Mouse (Mus musculus) frontal cortex, postnatal 10 days (tissue): Measurements from ENCODE around the gene Hcfc1.

Experiments
- DNase-seq, 2 experiments: peaks; one replicate each; pipeline ENCODE4 v3.0.0; 2022; ENCODE audit warnings: low spot score in 2 of 2, mixed read lengths in 1 of 2

Gene Hcfc1

DNA sequence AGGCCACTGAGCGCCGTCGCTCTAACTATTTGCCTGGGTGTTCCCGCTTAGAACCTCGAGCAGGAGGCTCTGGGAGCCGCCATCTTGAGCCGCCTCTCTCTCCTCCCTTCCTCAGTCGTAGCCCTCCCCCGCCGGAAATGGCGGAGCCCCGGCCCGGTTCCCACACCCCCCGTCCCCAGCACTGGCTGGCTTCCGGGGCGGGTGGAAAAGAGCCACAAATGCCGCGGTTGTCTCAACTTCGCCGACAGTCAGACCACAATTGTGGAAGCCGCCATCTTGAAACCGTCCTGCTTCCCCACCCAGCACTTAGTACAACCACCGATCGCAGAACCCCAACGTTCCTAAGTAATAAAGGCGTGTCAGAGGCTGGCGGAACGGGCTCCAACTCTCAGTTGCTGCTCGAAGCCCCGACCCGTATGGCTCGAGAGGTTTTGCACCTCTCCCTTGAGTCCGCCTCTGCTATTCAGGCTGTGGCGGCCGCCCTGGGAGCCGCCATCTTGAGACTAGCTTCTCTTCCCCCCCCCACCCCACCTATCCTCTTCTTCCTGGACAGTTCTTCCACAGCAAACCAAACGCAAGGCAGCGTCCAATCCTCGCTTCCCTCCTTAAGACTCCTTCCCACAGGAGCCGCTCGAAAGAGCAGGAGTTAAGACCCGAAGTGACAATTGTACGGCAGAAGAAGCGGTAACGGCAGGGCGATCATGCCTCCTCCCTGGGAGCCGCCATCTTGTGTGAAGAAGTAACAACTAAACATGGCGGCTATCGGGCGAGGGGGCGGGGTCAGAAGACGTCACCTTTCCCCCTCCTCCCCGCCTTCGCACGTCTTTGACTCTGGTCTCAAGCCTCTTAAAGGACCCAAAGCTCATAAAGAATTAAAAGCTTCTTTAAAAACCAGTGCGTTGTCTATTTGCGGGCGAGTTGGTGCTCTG, at the start of gene Hcfc1:
Gene Hcfc1, minus strand, starts transcription at position 110 of the 929 bp plus-strand sequence.
- DNase-seq: peak; percentile 82 to 84

DNA sequence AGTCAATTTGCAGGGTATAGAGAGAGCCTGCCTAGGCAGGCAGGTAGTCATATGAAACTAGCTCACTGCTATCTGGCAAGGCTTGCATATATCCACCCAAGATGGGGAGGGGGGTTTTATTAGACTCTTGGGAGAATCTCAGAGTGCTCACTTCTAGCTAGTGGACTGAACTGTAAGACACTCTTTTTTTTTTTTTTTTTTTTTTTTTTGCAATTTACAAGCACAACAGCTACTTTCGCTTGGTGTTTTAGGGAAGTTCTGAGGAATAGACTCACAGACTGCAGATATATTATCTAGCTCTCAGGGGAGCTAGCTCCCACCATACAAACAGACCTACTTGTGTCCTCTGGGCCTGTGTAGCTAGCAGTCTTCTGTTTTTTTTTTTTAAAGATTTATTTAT, 48.4 kb upstream of the Hcfc1 start:
- no peak for DNase-seq

DNA sequence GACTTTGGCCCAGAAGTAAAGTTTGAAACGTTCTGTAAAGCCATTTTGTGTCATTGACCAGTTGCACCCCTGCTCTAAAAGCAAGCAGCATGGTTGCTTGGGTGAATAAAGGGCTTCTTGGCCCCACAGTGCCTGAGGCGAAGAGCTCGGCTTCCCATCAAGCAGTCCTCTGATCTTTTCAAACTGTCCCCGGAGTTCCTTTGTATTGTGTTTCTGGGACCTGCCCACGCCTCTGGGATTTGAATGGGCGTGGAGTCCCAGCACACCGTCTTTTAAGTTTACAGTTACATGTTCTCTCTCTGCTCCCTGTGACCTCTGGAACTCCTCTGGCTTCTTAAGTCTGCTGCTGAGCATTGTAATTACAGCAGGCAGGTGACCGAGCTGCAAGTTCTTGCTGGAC, 41.9 kb upstream of the Hcfc1 start:
- DNase-seq: no peak

- DNase-seq: no peak
Measured at GRCm38 (mm10) chrX:74006401-74006800, 40.2 kb upstream of the Hcfc1 start.

- no peak for DNase-seq
Measured at GRCm38 (mm10) chrX:74003644-74004043, 37.5 kb upstream of the Hcfc1 start.

GRCm38 (mm10) chrX:74001024-74001423, 34.9 kb upstream of the Hcfc1 start:
- no peak for DNase-seq

GRCm38 (mm10) chrX:73998911-73999869, 33.0 kb upstream of the Hcfc1 start:
- peak; percentile 14 to 35 for DNase-seq

DNA sequence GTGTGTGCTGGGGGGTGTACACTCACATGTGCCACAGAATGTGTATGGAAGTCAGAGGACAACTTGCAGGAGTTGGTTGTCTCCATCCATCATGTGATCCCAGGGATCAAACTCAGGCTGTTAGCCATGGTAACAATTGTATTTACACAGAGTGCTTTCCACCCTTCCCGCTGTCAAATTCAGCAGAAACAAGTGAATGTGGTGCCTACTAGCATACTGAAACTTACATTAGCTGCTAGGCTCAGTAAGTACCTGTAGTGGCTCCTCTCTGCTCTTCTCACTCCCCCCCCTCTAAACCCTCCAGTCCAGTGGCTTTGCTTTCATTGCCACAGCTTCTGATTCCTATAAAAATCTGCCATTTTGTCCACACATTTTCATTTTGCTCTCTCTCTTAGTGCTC, 11.6 kb upstream of the Hcfc1 start:
- no peak for DNase-seq

- DNase-seq: no peak
Measured at GRCm38 (mm10) chrX:73976283-73976682, 10.1 kb upstream of the Hcfc1 start.

- no peak for DNase-seq
Measured at GRCm38 (mm10) chrX:73972774-73973173, 6.6 kb upstream of the Hcfc1 start.

- no peak for DNase-seq
Measured at GRCm38 (mm10) chrX:73970781-73971180, 4.6 kb upstream of the Hcfc1 start.

- no peak for DNase-seq
Measured at GRCm38 (mm10) chrX:73969729-73970128, 3.6 kb upstream of the Hcfc1 start.

GRCm38 (mm10) chrX:73969167-73969566, 3.0 kb upstream of the Hcfc1 start:
- DNase-seq: no peak

GRCm38 (mm10) chrX:73967177-73968075, 1.3 kb upstream of the Hcfc1 start:
- peak; percentile 83 to 87 for DNase-seq

- DNase-seq: peak; percentile 59 to 68
Measured at GRCm38 (mm10) chrX:73965307-73965706, 850 bp downstream of the Hcfc1 start.

- DNase-seq: no peak
Measured at GRCm38 (mm10) chrX:73964363-73964762, 1.8 kb downstream of the Hcfc1 start.

DNA sequence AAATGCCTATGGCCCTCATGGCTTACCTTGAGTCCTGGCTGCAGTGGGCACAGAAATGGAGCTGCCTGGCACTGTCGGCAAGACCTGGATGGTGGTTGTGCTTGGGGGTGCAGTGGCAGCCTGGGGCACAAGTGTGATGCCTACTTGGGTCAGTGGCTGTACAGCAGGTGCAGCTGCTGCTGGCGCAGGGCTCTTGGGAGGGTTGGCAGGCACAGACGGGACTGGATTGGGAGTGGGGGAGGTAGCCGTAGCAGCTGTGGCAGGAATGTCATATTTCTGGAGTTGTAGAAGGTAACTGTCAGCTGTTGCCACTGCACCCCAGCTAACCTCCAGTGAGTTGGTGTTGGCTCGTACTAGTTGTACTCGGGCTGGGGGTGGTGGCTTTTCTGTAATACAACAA, 11.2 kb downstream of the Hcfc1 start:
- no peak for DNase-seq

DNA sequence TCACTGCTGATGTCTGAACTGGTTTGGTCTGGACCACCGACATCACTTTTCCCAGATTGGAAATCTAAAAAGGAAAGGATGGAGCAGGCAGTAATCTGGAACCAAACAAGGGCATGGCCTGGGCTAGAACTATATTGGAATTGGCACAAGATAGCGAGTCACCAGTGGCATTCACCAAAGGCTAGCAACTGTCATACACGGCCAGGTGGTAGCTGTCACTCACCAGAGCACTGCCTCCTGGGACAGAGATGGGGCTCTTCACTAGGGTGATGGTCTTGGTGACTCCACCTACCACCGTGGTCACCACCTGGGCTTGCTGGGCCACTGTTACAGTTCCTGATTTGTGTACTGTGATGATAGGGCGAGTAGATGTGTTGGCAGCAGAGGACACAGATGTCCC, 13.6 kb downstream of the Hcfc1 start:
- no peak for DNase-seq

DNA sequence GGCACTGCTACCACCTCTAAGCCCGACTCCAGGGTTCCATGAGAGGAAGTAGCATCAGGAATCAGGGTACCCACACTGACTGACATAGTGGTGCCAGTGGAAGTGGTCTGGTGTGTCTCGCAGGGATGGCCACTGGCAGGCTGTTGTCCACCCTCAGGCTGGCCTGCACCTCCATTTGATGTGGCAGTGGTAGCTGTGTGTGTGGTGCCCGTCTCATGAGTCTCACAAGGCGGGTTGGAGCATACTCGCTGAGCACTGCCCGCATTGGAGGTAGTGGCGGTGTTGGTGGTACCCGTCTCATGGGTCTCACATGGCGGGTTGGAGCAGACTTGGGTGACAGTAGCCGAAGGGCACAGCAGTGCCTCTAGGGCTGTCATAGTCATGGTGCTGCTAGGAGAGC, 16.8 kb downstream of the Hcfc1 start:
- no peak for DNase-seq

DNA sequence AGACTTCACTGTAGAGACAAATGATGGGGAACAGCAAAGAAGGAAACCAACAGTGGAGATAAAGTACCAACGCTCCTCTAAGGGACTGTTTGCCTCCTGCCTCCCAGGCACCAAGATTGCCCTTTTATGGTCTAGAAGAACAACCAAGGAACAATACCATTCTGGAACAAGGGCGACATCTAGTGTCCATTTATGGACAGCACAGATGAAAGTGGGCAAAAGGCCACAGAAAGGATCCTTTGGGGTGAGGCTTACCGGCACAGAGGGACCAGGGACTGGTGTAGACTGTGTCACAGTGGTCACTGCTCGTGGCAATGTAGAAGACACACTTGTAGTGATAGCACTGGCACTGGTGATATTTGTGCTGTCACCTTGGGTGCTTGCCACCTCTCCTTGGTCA, 17.5 kb downstream of the Hcfc1 start:
- no peak for DNase-seq

DNA sequence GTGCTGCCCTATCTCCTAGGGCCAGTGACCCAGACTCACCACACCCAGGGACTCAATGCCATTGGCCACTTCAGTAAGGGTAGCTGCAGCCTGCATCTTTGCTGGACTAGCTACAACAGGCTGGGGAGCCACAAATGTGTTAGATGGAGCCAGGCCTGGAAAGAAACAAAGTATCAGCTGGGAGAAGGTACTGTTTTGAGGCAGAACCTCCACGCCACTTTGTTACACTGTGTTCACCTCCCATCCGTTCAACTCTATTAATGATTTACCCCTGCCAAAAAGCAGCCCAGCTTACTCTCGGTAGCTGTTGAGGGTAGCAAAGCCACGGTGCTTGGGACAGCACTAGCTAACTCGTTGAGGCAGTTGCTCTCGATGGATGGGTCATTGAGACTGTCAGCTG, 19.3 kb downstream of the Hcfc1 start:
- DNase-seq: no peak
